Mouse (Mus musculus): ENCODE results near the gene Scand1.

DNA sequence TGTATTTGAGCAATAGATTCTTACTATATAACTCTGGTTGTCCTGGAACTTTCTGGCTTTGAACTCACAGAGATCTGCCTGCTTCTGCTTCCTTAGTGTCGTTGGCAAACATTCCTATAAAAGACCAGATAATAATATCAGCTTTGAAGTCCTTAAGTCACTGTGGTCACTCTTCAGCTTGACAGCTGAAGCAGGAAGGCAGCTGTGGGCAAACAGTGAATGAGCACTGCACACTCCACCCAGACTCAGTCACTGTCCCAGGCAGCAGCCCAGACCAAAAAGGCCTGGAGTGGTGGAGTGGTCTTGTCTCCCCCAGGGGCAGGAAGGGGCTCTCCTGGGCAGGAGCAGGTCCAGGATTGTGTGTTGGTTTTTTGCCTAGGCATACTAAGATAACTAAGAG, 20.5 kb downstream of the Scand1 start:
- TF ChIP-seq CTCF (conservative IDR thresholded peaks at IDR 0.05; ENCODE audit: low read length) (no peak), NANOG (IDR thresholded peaks at IDR 0.05; ENCODE audit: borderline replicate concordance, low read length) (no peak)
